Mouse (Mus musculus): ENCODE data around the gene Rxrb. TPM values are rescaled to one million over a fixed set of nuclear protein-coding genes. Genes with fewer than 3 reads are reported as not detected.
A peak's percentile ranks its signal among the peaks of the same experiment; 100 is the strongest.
"Not testable (repeated sequence)": the region's sequence is repeated elsewhere in the genome, so short reads cannot be mapped to it uniquely, and the experiment has no call there.

Rxrb gene
- total RNA-seq (2021), result 10 to 100 TPM; 81.7 to 86.7 TPM
- long read RNA-seq, experiment 1, transcript Rxrb-201 (10 exons, 2,627 nt), result minor isoform, 36 of 153 reads
- long read RNA-seq, experiment 1, transcript Rxrb-207 (10 exons, 2,577 nt), result major isoform, 73 of 153 reads
- long read RNA-seq, experiment 1, partial matches to known transcripts, result 14 of 153 reads
- long read RNA-seq, experiment 1, other reads (novel, unspliced or antisense), result 19 of 153 reads
- long read RNA-seq, experiment 2, transcript Rxrb-201 (10 exons, 2,627 nt), result minor isoform, 70 of 190 reads
- long read RNA-seq, experiment 2, transcript Rxrb-202 (10 exons, 2,283 nt), result minor isoform, 5 of 190 reads
- long read RNA-seq, experiment 2, transcript Rxrb-207 (10 exons, 2,577 nt), result major isoform, 79 of 190 reads
- long read RNA-seq, experiment 2, partial matches to known transcripts, result 28 of 190 reads
- long read RNA-seq, experiment 2, other reads (novel, unspliced or antisense), result 4 of 190 reads

DNA sequence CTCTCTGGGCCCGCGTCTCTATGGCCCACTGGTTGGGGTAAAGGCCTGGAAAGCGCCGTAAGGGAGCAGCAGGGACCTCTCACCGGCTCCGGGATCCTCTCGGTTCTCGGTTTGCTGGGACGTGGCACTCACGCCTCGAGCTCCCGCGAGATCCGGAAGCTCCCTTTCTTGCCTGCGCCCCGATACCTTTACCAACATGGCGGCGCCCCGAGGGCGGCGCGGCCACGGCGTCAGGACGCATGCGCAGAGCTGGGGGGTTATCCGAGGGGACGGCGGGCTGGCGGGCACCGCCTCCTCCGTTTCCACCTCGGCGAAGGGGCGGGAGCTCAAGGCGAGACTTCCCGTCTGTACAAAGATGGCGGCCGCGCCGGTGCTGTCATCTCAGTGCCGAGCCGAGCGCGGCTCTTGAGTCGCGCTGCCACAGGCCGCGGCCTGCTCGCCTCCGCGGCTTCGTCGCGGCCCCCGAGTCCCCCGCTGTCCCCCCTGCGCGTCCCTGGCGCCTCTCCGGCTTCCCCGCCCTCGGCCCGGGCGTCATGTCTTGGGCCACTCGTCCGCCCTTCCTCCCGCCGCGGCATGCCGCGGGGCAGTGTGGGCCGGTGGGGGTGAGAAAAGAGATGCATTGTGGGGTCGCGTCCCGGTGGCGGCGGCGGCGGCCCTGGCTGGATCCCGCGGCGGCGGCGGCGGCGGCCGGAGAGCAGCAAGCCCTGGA is at the start of gene Rxrb, which contains the start of gene Slc39a7:
Gene Rxrb (plus strand): TSS at position 348 of the 709 bp plus-strand sequence.
Gene Slc39a7 (minus strand): TSS at position 218 of the 709 bp plus-strand sequence.
- intact Hi-C loops (cut with DNase I), result loop anchor here (10.0 kb wide), 1 partner anchor 573 kb away; the partner anchor contains the start of genes Agpat1 and Rnf5
- peak; percentile 98 to 99 for DNase-seq (ENCODE audit: low spot score in 2 of 2)

DNA sequence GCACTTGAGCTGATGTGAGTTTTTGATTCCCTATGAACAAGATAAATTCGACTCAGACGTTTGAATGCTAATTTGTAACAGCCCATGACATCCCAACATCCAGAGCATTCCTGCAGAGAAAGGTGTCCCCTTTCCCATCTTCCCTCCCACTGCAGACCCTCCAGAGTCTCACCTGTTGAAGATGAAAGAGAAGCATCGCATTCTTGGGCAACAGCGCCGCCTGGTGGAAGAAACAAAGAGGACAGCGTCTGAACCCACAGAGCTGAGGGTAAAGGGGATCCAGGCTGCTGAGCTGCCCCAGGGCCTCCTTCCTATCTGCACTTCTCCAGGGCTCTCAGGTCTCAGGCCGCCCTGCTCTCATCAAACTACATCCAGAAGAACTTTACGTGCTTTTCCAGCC is 49.5 kb upstream of the Rxrb start:
- DNase-seq (ENCODE audit: low spot score in 2 of 2), result peak; percentile 37 to 58
- intact Hi-C loops (cut with DNase I), result not testable (repeated sequence)

DNA sequence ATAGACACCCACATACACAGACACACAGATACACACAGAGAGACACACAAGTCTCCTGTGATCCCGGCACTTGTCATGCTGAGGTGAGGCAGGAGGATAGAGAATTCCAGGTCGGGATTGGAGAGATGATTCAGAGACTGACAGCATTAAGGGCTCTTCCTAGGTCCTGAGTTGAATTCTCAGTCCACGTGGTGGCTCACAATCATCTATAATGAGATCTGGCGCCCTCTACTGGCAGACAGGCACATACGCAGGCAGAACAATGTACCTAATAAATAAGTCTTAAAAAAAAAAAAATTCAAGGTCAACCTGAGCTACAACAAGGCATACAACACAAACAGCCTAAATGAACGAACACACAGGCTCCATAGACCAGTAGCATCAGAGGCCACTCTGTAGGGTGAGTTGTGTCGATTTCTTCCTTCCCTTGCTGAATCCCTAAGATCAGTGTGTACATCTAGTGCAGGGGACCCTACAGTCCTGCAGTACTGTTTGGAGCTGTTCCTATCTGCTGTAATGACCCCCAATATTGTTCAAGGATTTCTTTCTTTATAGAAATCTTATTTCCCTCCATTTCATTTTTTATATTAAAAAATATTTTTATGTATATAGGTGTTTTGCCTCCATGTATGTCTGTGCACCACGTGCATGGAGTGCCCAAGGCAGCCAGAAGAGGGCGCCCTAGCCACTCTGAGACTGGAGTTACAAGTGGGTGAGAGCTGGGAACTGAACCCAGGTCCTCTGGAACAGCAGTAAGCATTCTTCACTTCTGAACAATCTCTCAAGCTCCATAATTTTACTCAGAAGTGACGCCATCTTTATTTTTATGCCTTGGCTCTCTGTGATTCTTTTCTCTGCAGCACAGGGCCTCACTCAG is 39.6 kb upstream of the Rxrb start:
- peak; percentile 38 to 65 for DNase-seq (ENCODE audit: low spot score in 2 of 2)
- intact Hi-C loops (cut with DNase I), result no loop called here

DNA sequence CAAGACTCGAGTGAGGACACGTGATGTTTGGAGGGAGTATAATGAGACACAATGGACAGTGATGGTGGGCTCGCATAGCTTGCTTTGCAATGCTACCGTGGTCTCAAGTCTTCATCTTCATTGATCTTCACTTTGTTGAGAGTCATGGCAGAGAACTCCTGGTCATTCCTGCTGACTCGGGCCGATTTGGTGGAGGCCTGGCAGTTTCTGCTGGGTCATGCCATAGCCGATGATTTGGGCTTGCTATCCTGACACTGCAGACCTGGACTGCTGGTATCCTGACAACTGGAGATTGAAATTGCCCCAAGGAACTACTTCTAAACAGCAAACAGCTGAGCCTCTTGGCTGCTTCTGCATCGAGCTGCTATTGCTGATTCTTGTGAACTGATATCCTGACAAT is 36.7 kb upstream of the Rxrb start:
- DNase-seq (ENCODE audit: low spot score in 2 of 2), result no peak

DNA sequence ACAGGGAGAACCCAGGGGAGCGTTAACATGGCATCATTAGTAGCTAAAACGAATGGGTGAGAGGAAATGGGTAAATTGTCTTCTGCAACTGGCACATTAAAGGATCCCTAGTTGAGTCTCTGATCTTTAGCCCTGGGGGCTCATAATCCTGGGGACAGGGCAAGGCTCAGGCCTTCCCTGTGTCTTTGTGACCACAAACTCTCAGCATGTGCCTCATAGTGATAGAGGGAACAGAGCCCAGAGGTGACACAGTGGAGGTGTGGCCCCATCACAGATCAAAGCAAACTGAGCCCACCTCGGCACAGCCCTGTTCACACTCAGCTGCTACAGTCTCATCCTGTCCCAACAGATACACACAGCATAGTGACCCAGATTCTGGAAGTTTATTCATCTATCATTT is 36.0 kb upstream of the Rxrb start:
- intact Hi-C loops (cut with DNase I), result loop anchor here (5.0 kb wide), 1 partner anchor 1297 kb away; no protein-coding TSS in a partner anchor
- no peak for DNase-seq (ENCODE audit: low spot score in 2 of 2)

More for the DNA sequence above, 36.7 kb upstream of the Rxrb start:
- intact Hi-C loops (cut with DNase I), result loop anchor here (5.0 kb wide), 1 partner anchor 1297 kb away; no protein-coding TSS in a partner anchor

DNA sequence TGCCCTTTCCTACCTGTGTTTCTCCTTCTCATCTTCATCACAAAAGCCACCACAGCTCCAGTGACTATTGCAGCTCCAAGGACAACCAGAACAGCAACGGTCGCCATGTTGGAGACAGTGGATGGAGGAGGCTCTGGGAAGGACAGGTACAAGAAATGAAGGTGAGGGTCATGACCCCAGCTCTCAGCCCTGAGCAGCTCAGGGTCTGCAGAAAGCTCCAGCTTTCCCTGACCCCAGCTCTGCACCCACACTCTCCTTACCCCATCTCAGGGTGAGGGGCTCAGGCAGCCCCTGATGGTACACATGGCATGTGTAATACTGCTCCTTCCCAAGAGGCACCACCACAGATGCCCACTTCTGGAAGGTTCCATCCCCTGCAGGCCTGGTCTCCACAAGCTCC is 34.6 kb upstream of the Rxrb start:
- not testable (repeated sequence) for DNase-seq (ENCODE audit: low spot score in 2 of 2)
- intact Hi-C loops (cut with DNase I), result loop anchor here (5.0 kb wide), 1 partner anchor 1295 kb away; no protein-coding TSS in a partner anchor

DNA sequence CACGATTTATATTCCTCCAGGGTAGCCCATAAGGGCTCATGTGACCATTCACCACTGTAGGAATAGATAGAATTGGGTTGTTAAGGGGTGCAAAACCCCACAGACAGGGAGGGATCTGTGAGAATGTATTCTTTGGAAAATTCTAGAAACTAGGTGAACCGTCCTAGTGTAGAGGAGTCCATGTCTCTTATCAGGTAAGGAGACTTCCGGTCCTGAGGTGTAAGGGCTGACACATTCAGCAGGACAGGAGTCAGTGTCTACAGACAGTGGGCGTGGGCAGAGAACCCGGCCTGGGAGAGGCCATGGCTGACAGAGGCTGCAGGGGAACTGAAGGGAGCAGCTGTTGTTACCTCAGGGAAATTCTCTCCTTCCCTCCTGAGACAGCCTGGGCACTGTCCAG is 32.9 kb upstream of the Rxrb start:
- not testable (repeated sequence) for DNase-seq (ENCODE audit: low spot score in 2 of 2)
- intact Hi-C loops (cut with DNase I), result loop anchor here (5.0 kb wide), 1 partner anchor 1294 kb away; no protein-coding TSS in a partner anchor

DNA sequence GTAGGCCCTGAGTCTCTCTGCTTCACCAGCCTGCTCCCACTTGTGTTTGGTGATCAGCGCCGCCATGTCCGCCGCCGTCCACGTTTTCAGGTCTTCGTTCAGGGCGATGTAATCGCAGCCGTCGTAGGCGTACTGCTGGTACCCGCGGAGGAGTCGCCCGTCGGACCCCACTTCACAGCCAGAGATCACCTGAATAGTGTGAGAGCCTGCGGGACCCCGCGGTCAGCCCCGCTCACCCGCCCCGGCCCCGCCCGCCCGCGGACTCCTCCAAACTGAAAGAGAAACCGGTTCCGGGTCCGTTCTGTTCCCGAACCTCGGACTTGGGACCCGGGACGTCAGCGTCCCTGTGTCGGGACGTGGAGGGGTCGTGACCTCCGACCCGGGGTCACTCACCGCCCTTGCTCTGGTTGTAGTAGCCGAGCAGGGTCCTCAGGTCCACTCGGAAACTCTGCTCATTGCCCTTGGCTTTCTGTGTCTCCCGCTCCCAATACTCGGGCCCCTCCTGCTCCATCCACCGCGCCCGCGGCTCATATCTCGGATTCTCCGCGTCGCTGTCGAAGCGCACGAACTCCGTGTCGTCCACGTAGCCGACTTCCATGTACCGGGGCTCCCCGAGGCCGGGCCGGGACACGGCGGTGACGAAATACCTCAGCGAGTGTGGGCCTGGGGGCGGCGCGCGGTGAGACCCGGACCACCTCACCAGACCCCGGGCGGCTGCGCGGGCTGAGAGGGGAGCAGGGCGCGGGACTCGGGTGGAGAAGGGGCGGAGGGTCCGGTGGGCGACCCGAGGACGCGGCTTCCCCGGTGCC is 32.1 kb upstream of the Rxrb start:
- intact Hi-C loops (cut with DNase I), result loop anchor here (5.0 kb wide), 2 partner anchors 1293 to 1378 kb away; partner anchors contain the start of gene H2-Q4
- no peak for DNase-seq (ENCODE audit: low spot score in 2 of 2)

DNA sequence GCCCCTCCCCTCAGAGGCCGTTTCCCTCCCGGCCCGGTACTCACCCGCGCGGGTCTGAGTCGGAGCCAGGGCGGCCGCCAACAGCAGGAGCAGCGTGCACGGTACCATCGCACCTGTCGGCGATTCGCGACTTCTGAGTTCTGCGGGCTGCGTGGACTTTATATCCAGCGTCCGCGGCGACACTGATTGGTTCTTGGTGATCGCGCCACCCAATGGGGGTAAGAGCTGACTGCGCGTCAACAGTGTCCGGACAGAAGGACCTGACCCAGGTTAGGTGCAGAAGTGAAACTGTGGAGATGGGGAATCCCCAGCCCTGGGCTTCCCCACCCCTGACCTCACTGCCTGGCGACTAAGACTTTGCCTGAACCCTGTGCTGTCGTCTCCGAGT is 31.5 kb upstream of the Rxrb start, which contains the start of gene H2-K1:
Gene H2-K1 (minus strand): TSS at position 198 of the 388 bp plus-strand sequence.
- DNase-seq (ENCODE audit: low spot score in 2 of 2), result peak; percentile 70 to 73
- intact Hi-C loops (cut with DNase I), result loop anchor here (5.0 kb wide), 1 partner anchor 1377 kb away; the partner anchor contains the start of gene H2-Q4

DNA sequence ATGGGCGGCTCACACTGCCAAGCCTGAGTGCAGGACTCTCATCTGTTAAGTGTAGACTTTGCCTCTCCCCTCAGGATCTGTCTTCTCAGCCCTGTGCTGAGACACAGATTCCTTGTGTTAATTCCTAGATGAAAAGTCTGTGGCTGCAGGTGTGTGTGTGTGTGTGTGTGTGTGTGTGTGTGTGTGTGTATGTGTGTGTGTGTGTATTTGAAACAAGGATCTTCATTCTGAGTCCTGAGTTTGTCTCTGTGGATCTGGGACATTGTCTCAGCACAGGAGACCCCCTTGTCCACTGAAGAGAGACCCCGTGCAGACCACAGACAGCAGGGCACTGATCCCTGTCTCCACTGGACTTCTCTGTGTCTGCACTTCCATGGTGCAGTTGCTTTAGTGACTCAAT is 30.8 kb upstream of the Rxrb start:
- intact Hi-C loops (cut with DNase I), result loop anchor here (5.0 kb wide), 1 partner anchor 1377 kb away; the partner anchor contains the start of gene H2-Q4
- DNase-seq (ENCODE audit: low spot score in 2 of 2), result not testable (repeated sequence)

DNA sequence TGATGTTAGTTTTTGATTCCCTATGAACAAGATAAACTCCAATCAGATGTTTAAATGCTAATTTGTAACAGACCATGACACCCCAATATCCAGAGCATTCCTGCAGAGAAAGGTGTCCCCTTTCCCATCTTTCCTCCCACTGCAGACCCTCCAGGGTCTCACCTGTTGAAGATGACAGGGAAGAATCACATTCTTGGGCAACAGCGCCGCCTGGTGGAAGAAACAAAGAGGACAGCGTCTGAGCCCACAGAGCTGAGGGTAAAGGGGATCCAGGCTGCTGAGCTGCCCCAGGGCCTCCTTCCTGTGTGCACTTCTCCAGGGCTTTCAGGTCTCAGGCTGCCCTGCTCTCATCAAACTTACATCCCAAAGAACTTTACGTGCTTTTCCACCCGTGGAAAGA is 28.2 kb upstream of the Rxrb start:
- peak in 1 of 2 experiments; percentile 28 for DNase-seq (ENCODE audit: low spot score in 2 of 2)
- intact Hi-C loops (cut with DNase I), result loop anchor here (5.0 kb wide), 1 partner anchor 1374 kb away; the partner anchor contains the start of gene H2-Q4

DNA sequence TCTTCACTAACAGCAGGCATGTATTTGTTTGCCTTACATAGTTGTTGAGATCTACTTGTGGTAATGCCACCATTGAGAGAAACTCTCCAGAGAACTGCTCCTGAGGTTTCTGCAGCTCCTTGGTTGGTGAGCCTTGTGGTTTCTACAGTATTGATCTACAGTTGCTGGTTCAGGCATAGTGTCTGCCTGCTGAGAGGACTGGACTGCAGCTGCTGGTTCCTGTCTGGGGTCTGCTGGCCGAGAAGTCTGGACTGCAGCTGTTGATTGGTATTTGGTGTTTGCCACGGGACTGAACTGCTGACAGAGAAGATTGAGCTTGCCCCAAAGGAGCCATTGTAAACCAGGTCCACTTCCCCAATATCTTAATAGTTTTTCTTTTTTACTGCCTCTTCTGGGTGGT is 25.0 kb upstream of the Rxrb start:
- no peak for DNase-seq (ENCODE audit: low spot score in 2 of 2)
- intact Hi-C loops (cut with DNase I), result no loop called here

DNA sequence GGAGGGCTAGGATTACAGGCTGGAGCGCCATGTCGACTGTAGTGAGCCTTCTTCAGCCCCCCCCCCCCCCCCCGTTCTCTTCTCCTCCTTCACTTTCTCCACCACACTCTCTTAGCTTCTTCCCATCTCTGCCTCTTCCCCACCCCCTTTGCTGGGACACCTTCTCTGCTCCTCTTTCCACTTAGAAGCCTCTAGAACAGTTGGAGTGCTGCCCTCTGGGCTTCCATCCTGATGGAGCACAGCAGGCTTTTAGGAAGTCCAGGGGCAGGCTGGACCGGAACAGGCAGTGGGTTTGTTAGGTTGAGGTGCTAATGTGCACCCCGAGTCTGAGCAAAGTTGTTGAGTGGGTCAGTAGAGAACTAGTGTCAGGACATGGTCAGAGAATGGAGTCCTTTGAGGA is 21.5 kb upstream of the Rxrb start:
- intact Hi-C loops (cut with DNase I), result no loop called here

DNA sequence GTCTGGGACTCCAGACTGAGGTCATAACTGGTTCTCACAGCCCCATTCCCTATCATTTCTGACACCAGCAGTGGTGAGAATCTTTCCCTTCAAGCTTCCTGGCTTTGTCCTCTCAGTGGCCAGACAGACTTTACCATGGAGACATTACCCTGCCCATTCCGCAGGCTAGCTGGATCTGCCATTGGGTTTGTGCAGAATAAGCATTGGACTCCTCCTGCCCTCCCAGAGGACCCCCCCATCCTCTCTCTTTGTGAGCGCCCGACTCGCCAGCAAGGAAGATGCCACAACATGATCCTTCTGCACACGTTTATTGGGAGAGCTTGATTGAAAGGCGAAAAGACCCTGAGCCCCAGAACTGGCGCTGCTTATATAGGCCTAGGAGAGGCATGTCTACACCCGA is 18.2 kb upstream of the Rxrb start:
- intact Hi-C loops (cut with DNase I), result no loop called here
- no peak for DNase-seq (ENCODE audit: low spot score in 2 of 2)

More for the DNA sequence above, 21.5 kb upstream of the Rxrb start:
- DNase-seq (ENCODE audit: low spot score in 2 of 2), result no peak

DNA sequence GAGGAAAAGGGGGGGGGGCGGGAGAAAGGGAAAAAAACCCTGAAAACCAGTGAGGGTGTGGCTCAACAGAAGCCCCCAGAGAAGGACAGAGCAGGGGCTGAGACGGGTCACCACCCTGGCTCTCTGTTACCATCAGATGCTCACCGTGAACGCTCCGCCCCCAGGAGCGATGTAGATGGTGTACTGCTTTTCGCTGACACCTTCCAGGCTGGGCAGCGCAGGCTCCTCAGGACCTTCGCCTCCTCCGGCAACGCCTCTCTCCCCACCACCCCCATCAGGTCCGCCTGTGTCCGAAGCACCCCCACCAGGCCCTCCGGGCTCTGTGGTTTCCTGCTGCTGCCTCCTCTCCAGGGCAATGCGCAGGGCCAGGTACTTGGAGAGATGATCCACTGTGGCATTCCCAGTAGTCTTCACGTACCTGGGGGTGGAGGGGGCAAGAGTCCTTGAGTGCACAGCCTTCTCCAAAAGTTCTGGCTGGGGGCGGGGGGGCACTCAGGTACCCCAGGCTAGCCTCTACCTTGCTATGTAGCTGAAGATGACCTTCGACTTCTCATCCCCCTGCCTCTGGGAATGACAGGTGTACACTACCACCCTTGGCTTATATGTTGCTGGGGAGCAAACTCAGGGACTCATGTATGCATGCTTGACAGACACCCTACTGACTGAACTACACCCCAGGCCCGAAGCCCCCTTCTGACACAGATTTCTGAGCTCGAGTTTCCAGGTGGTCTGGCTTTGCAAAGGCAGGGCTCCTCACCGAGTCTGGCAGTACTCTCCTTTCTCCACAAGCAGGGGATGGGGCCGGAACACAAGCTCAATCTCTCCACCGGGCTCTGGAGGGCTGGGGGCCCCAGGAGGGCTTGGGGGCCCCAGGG is 9.8 kb upstream of the Rxrb start:
- no peak for DNase-seq (ENCODE audit: low spot score in 2 of 2)
- intact Hi-C loops (cut with DNase I), result loop anchor here (5.0 kb wide), 1 partner anchor 64 kb away; the partner anchor contains the start of genes Rps18 and Vps52

DNA sequence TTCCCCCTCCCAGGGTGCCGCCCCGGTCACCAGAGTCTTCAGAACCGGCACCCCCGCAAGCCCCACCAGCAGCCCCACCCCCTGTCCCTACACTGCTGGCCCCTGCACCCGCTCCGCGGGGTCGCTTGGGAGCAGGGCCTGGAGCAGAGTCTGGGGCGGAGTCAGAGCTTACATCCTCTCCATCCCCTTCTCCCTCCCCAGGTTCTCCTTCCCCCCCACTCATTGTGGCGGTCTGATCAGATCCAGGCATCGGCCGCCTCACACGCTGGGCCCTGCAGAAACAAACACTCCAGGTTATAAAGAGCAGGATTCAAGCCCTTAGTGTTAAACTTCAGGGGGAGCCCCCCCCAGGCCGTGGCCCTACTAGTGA is 9.2 kb upstream of the Rxrb start:
- no peak for DNase-seq (ENCODE audit: low spot score in 2 of 2)
- intact Hi-C loops (cut with DNase I), result loop anchor here (5.0 kb wide), 1 partner anchor 65 kb away; the partner anchor contains the start of genes Rps18 and Vps52

DNA sequence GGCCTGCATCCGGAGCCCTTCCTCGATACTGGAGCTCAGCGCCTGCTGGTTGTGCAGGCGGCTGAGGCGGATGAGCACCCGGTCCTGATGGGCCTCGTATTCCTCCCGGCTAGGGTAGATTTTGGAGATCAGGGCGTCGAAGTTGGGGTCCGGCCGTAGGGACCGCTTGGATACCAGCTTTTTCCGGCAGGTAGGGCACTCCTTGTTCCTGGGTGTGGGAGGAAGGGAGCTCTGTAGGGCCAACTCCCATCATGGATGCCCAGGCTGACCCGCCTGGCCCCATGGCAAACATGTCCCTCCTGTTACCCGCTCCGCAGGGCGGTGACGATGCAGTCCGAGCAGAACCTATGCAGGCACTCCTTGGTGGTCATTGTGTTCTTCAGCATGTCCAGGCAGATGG is 8.6 kb upstream of the Rxrb start:
- intact Hi-C loops (cut with DNase I), result loop anchor here (5.0 kb wide), 1 partner anchor 66 kb away; the partner anchor contains the start of genes Rps18 and Vps52

More for the DNA sequence above, 8.6 kb upstream of the Rxrb start:
- DNase-seq (ENCODE audit: low spot score in 2 of 2), result peak in 1 of 2 experiments; percentile 9
